Mouse (Mus musculus) adrenal gland, adult 8-10 months (tissue): ENCODE measurements around the gene Mylk2. TPM values are rescaled to one million over a fixed set of nuclear protein-coding genes. Genes with fewer than 3 reads are reported as not detected.

Experiments
- DNase-seq: peaks from one replicate; pipeline ENCODE4 v3.0.0; 2022
- total RNA-seq, 4 experiments: library from RNA; stranded (reverse); gene quantifications; 2 replicates each; pipeline ENCODE4 v1.2.4; 2022

The Mylk2 gene
- total RNA-seq, result under 1 TPM in 1 of 4 experiments, not detected in 3; 0.10 TPM

GRCm38 (mm10) chr2:152911031-152911430 lies at the start of gene Mylk2:
Mylk2 (plus strand) TSS chr2:152911352.
- DNase-seq, result no peak

GRCm38 (mm10) chr2:152861891-152862290 lies 49.3 kb upstream of the Mylk2 start:
- no peak for DNase-seq

- no peak for DNase-seq
These were observed 48.5 kb upstream of the Mylk2 start for GRCm38 (mm10) chr2:152862638-152863037.

- no peak for DNase-seq
These were observed 47.8 kb upstream of the Mylk2 start for GRCm38 (mm10) chr2:152863346-152863745.

GRCm38 (mm10) chr2:152878239-152878638 lies 32.9 kb upstream of the Mylk2 start:
- DNase-seq, result no peak

GRCm38 (mm10) chr2:152880898-152881297 lies 30.3 kb upstream of the Mylk2 start:
- DNase-seq, result no peak

GRCm38 (mm10) chr2:152884101-152884645 lies 27.0 kb upstream of the Mylk2 start:
- DNase-seq, result no peak

GRCm38 (mm10) chr2:152887230-152887629 lies 23.9 kb upstream of the Mylk2 start:
- no peak for DNase-seq

GRCm38 (mm10) chr2:152888774-152889173 lies 22.4 kb upstream of the Mylk2 start:
- no peak for DNase-seq

GRCm38 (mm10) chr2:152895834-152896233 lies 15.3 kb upstream of the Mylk2 start:
- DNase-seq, result no peak

- DNase-seq, result no peak
These were observed 14.2 kb upstream of the Mylk2 start for GRCm38 (mm10) chr2:152896926-152897325.

GRCm38 (mm10) chr2:152899011-152899410 lies 12.1 kb upstream of the Mylk2 start:
- no peak for DNase-seq

- DNase-seq, result no peak
These were observed 9.9 kb upstream of the Mylk2 start for GRCm38 (mm10) chr2:152901296-152901695.

- DNase-seq, result no peak
These were observed 8.5 kb upstream of the Mylk2 start for GRCm38 (mm10) chr2:152902658-152903057.

GRCm38 (mm10) chr2:152903586-152903985 lies 7.6 kb upstream of the Mylk2 start:
- DNase-seq, result peak; percentile 83

GRCm38 (mm10) chr2:152904127-152904643 lies 7.0 kb upstream of the Mylk2 start:
- DNase-seq, result no peak

- DNase-seq, result no peak
These were observed 5.9 kb upstream of the Mylk2 start for GRCm38 (mm10) chr2:152905036-152905829.

- no peak for DNase-seq
These were observed 4.7 kb upstream of the Mylk2 start for GRCm38 (mm10) chr2:152906274-152907037.

GRCm38 (mm10) chr2:152907114-152907943 lies 3.8 kb upstream of the Mylk2 start:
- no peak for DNase-seq

- no peak for DNase-seq
These were observed 1.3 kb upstream of the Mylk2 start for GRCm38 (mm10) chr2:152909848-152910247.

- no peak for DNase-seq
These were observed 280 bp downstream of the Mylk2 start for GRCm38 (mm10) chr2:152911432-152911831.

- DNase-seq, result no peak
These were observed 2.3 kb downstream of the Mylk2 start for GRCm38 (mm10) chr2:152913471-152913870.
